Mouse (Mus musculus) heart, adult 2 months (tissue): ENCODE measurements at regions not wholly inside any gene's neighbourhood (a gene's known extent, or its start where the extent isn't known, plus 50 kb on each side); places are given as distances from the start of the nearest gene placed in this dataset.

Source experiments
- CTCF ChIP-seq: fragments of 200-600 bp; IDR thresholded peaks from 2 replicates; pipeline ENCODE4 v1.8.1; 2022; ENCODE audit warnings: antibody characterized with exemption, mild to moderate bottlenecking, moderate library complexity
- EP300 ChIP-seq: fragments of 200-500 bp; IDR thresholded peaks from 2 replicates; pipeline ENCODE4 v1.6.1; 2011; ENCODE audit warnings: low read depth, low read length, control low read depth; ENCODE audit not compliant: insufficient read depth
- POLR2A ChIP-seq: fragments of 200-500 bp; IDR thresholded peaks from 2 replicates; pipeline ENCODE4 v1.6.1; 2011; ENCODE audit warnings: mild to moderate bottlenecking, low read depth, low read length, control low read depth; ENCODE audit not compliant: insufficient read depth

GRCm38 (mm10) chr13:52233971-52234370 is 297.1 kb downstream of the Diras2 start:
- TF ChIP-seq POLR2A, result no peak
- no peak for TF ChIP-seq CTCF
- TF ChIP-seq EP300, result no peak
